Mouse (Mus musculus) regulatory T cell (primary cell): ENCODE data around the gene Uap1.

ENCODE experiments used
- in situ Hi-C: fragments of 300-600 bp; cut with MboI, MseI; formaldehyde crosslinking; loops from one replicate; pipeline ENCODE4 v1.15.1; 2025; ENCODE audit warnings: high pct_unique_total_duplicates

Gene Uap1

DNA sequence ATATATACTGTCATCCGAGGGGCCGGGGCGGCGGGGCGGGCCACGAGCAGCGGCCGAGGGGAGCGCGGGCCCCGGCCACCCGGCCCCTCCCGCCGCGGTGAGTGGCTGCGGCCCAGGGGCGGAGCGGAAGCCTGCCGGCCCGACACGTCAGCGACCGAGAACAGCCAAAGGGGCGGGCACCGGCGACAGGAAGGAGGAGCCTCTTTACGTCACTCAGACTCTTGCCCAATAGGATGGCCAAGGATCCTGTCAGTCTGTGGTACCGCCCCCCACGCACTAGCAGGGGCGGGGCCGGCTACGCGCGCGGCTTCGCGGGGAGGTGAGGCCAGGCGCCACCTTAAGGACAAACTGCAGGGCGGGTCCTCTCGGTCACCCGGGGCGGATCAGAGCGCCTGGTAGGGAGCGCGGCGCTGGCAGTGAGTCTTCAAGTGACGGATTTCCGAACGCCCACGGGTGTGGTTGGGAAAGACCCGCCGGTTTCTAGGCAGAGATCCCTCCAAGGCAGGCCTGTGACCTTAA, at the start of gene Uap1:
TSS of gene Uap1 (minus strand) at position 144 of the 519 bp plus-strand sequence.
- in situ Hi-C loops = no loop called here

DNA sequence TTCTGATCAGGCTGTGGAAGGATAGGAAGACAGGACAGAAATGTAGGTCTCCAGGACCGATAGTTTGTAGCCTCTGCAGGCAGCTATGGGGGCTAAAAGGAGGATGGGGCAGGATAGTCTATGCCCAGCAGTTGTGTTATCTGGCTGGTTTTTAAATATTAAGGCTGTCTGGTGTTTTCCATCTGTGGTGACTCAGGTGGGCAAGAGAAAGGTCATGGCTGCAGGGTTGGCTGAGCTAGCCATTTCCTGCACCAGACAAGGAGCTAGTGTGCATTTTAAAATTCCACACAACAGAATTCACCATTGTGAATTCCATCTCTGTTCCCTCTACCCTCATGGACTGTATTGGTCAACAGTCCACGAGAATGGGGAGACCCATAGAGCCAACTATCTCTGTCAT, 48.5 kb upstream of the Uap1 start:
- in situ Hi-C loops = no loop called here

DNA sequence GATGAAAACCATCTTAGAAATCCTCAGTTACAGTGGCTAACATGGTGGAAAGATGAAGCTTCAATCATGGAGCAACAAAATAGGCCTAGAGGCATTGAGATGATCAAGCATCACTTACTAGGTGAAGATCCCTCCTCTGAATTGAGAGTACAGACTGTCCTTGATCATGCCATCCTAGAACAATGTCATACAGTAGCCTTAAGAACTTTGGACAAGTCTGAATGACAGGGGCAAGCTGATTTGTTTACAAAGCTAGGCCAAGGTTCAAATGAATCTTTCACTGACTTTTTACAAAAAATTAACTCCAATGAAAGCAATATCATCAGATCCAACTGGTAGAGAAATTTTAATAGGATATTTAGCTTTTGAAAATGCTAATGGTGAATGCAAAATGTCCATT, 45.6 kb upstream of the Uap1 start:
- in situ Hi-C loops = no loop called here

DNA sequence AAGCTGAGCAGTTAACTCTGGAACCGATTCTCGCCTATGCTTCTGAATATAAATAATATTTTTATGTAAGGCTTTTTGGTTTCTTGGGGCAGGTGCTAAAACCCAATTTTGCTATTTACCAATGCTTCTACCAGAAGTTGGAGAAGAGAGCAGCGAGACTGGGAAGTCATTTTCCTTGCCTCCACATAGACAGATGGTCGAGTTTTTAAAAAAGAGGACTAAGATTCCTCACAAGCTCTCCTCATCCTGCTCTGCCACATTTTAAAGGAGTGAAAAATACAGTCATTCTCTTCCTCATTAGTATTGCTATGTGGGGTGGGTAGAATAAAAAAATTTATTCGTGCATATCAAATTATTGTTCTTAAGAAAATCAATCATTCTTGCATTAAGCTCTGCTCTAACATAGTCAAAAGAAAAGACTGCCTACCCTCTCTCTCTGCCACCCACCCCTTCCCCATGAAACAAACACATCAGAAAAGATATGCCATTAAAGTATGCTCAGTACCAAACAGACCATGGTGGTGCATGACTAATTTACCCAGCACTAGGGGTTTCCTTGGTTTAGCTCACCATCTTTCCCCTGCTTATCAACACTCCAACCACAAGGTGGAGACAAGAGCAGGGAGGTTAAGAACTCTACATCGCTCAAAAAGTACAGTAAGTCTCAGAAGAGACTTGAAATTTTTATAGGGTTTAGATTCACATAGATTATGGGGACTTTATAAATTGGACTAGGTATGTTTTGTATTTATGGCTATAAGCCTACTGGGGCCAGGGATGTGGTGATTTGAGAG, 43.5 kb upstream of the Uap1 start:
- in situ Hi-C loops = no loop called here

DNA sequence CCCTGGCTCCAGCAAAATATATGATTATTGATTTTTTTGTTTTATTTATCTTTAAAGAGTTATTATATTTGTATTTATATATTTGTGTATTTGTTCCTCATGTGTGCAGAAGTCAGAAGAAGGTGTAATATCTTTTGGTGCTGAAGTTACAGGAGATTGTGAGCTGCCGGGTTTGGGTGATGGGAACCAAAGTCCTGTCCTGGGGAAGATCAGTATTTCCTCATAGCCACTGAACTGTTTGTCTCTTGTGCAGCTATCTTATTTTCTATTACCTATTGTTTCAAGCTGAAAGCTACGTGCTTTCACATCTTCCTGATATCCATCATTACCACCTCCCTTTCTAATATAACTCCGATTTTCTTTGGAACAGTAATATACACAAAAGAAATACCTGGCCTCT, 40.8 kb upstream of the Uap1 start:
- in situ Hi-C loops = no loop called here

DNA sequence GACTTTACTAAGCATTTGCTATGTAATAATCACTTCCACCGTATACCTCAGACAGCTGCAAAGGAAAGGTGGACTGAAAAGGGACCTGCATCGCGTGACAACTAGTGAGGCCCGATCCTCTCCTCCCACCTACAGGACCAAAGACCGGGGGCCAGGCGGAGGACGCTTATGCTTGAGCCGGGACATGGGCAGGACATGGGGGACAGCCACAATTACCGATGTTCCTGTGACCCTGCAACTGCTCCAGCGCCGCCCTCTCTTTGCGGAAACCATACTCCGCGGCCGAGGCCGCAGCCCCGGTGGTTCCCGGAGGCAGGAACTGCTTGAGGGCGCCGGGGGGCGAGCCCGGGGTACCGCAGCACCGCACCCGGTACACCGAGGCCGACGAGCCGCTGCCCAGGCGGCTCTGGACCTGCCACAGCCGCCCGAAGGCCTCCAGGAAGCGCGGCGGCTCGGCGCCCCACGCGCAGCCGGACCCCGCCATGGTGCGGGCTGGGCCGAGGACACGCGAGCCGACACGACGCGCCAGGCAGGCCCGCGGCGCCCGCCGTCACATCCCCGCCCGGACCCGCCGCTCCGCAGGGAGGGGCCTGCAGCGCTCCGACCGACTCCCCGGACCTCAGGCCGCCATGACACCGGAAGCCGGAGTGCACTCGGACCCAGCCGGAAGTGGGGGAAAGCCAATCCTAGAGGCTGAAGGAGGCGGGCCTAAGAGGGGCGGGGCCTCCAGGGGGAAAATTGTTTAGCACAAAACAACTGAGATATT, 40.2 kb upstream of the Uap1 start, which contains the start of gene Uhmk1:
TSS of gene Uhmk1 (minus strand) at position 641 of the 766 bp plus-strand sequence.
- in situ Hi-C loops = no loop called here

DNA sequence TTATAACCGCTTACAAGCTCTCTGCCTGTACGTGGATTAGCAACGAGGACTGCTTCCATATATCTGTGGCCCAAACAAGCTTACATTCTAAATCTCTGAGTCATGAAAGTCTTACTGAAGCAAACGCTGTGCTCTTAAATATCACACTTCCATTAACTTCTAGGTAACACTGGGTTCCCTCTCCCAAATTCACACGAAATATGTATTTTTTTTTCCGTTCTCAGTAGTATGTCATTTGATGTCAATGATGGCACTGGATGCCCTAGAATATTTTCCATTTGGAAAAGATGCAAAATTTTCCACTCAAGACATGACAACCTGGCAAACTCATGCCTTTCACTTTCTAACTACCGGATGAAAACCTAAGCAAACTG, 39.6 kb upstream of the Uap1 start:
- in situ Hi-C loops = no loop called here

DNA sequence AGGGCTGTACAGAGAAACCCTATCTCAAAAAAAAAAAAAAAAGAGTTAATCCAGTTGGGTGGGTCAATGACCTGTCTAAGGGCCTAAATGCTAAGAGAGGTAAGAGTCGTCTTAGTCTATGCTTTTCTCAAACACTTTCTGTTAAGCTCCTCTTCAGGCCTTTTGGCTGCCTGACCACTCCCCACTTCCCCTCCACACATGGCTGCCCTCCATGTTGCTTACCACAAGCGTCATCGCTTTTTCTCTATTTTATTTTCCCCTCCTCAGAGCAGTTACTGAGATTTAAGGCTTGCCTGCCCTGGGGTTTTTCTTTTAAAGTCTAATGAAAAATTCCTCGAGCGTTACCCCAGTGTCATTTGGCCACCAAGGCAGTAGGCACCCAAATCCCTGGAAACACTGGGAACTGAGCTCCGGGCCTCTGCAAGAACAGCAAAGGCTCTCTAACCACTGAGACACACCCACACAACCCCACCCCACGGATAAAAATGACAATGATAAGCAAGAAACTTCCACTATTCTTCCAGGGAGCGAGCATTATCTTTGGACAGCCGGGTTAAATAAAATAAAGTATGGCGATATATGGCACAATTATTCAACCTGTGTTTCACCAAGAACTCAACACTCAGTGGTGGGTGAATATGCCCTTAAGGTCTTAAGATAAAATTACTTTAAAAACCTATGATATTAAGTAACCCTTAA, 38.6 kb upstream of the Uap1 start:
- in situ Hi-C loops = no loop called here

DNA sequence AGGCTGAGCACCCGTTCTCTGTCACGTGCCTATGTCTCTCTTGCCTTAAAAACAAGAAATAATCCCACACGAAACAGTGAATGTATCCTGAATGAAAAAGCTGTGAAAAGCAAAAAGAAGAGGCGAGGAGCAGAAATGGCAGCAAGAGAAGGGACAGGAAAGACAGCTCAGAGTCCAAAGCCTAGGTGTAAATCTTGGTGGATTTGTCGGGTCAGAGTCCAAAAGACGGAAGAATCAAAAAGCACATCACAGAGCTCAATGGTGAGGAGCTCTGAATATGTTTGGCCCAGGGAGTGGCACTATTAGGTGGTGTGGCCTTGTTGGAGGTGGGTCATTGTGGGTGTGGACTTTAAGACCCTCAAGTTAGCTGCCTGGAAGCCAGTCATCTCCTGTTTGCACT, 31.6 kb upstream of the Uap1 start:
- in situ Hi-C loops = no loop called here

DNA sequence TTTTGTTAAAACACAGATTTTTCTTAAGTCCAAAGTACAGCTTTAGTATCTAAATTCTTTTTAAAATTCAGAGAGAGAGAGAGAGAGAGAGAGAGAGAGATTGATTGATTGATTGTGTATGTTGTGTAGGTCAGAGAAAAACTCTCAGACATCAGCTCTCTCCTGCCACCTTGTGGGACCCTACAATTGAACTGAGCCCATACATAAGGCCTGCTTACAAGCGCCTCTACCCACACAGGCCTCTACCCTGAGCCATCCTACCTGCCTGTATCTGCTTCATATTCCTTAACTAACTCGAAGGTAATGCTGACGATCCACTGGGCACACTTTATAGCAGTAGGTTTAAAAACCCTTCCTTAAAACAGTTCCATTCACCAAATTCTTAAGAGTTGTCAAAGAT, 25.6 kb upstream of the Uap1 start:
- in situ Hi-C loops = no loop called here

DNA sequence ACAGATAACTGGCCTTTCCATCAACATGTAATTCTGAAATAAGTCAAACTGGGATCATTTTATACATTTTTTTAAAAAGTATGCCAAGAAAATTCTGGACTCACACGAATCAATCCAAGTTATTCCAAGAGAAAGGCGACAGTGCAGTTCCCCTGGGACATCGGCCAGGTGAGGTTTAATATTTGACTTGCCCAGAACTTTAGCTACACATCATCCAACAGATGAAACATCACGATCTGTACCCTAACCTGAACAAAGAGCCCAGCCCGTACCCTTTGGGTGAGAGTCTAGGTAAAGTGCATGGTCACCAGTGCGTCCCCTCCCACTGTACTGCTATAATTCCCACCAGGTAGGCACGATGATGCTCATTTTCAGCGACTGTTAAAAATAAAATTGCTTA, 21.5 kb upstream of the Uap1 start:
- in situ Hi-C loops = loop anchor here (5.0 kb wide), 1 partner anchor 49 kb away; no protein-coding TSS in a partner anchor

DNA sequence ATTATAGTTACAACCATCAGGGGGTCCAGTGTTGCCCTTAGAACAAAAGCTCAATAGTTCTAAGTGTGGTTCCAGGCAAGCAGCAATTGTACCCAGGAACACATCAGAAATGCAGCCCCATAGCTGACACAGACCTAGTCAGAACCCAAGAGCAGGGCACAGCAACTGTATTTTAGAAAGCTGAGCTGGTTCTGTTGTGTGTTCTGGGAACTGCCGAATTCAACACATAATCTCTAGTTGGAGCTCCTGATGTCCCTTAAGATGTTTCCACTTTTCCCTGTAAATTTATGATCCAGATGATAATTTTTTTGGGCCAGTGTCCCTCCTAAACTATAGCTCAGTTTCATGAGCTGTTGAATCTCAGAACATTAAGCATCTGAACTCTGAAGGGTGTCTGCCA, 17.2 kb upstream of the Uap1 start:
- in situ Hi-C loops = no loop called here

DNA sequence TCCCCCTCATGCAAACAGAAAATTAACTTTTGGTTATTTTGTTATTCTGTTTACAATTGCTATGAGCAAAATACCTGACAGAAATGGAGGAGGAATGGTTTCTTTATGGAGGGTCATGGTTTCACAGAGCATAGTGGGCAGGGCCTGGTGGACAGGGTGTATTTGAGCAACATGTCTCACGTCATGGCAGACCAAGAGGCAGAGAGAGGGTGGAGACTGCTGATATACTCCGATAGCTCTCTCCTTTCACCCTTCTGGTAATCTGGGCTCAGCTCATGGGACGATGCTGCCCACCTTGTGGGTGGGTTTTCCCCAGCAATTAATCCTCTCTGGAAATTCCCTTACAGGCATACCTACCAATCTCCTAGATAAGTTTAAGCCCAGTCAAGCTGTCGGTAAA, 15.5 kb upstream of the Uap1 start:
- in situ Hi-C loops = no loop called here

DNA sequence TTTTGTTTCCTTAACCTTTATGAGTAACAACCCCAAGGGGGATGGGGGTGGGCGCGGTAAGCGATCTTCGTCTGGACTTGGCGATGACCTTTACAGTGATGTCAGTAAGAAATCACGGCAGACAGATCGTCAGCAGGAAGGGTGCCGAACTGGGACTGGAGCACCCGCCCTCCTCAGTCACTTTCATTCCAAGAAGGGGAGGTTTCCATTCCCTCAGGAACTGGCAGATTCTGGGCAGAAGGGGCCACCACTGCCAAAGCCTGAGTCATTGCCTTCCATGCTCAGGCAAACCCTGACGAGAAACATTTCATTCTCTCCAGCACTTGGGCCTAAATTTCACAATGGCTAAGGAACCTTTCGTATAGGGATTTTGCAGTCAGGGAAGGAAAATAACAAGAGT, 13.8 kb upstream of the Uap1 start:
- in situ Hi-C loops = no loop called here

DNA sequence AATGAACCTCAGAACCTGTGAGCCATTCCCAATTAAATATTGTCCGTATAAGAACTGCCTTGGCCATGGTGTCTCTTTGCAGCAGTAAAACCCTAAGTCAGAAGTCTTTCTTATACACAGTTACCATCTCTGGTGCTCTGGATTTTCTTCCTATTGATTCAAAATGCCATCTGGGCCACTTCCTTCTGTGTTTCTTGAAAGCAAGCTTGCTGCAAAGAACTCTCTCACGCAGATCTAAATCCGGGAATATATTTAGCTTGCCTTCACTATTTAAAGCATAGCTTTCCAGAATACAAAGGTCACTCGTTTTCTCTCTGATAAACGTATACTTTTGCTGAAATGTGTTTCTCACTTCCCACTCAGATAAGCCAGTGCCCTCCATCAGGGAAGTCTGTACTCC, 11.8 kb upstream of the Uap1 start:
- in situ Hi-C loops = no loop called here

DNA sequence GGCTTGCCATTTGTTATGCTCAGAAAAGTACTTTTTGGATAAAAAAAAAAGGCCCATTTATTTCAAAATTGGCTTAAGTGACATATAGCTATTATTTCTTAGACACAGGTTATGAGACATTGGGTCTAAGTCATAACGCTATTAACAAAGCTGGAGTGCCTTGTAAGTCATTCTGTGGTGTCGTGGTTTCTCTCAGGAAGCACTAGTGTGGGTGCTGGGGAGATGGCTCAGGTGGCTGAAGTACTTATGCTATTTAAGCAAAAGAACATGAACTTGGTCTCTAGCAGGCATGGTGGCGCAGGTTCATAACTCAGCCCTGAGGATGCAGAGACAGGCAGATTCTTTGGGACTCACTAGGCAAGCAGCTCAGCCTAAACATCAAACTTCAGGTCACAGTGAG, 10.4 kb upstream of the Uap1 start:
- in situ Hi-C loops = no loop called here

DNA sequence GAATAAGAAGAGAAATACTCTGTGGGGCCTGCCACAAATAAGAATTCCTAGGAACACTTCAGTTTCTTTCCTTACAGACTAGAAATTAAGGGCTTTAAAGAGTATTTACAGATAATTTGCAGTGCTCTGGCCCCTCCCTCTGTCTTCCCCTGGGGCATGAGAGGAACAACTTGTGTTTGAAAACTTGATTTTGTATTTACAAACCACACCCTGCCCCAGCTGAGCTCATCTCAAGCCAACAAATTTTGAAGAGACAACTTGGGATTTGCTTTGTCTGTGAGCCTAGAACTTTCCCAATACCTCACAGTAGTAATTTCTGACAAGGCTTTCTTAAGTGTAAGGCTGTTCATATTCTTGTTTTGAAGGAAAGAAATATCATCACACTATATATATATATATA, 7.9 kb upstream of the Uap1 start:
- in situ Hi-C loops = no loop called here

DNA sequence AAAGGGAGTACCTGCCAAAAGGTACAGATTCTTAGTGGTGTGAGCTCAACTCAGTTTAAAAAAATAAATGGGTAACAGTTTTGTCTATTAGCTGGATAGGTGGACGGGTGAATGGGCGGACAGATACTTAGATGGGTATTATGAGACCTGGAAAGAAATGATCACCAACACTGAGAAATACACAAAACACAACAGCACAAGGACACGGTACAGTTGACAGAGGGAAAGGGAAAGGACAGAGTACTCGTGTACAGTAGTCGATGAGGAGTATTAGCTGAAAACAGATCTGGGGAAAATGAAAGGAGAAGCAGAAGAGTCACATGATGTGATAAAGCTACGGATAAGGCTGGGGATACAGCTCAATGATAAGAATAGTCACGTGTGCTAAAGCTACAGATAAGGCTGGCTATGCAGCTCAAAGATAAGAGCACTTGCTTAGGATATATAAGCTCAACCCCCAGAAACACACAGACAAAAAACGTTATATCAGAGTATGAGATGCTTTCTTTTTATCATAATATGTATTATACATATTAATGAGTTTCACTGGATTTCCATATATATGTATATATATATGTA, 2.0 kb upstream of the Uap1 start:
- in situ Hi-C loops = no loop called here

DNA sequence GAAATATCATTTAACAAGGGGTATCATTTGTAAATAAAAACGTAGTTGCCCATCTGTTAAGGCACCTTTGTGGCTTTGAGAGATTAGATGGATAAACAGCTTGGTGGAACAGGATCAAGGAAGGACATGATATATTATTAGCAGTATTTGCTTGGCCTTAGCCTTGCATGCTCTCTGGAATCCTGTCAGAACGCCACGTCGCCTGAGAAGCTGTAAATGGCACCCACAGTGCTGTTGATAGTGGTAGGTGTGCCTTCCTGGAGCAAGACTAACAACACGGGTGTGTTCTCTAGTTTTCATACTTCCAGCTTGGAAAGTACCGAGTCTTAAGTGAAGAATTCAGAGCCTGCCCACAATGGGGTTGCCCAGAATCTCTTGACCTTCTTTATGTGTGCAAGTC, 1.1 kb upstream of the Uap1 start:
- in situ Hi-C loops = no loop called here

DNA sequence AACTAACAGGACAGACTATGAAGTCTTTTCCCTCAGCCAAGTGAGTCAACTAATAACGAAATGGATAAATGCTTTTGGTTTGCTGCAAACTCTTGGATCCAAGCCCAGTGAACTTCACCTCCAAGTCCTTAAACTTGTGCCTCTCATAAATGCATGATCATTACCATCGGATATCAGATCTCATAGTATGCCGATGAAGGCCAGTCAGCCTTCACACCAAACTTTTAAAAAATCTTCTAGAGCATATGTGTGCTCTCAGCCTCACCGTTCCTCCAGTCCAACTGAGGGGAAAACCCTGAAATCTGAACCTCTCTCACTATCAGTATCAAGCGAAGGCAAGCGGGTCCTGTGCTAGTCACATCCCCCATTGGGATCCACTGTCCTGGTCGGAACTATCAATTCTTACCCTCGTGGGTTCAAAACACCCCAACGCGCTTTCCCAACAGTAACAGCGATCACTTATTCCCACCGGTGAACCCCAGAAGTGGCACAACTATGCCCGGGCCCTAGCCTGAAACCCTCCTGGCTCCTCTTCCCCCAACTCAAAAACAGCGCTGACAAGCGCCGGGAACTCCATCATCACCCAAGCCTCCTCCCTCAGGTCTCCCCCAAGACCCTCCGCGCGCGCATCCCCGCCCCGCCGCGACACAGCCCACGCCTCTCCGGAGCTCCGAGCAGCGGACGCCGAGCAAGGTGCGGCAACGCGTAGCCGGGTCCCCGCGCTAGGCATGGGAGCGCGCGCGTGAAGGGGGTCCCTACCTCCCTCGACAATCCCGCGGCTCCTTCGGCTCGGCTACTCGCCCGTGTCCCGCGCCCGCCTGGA, 555 bp downstream of the Uap1 start:
- in situ Hi-C loops = no loop called here

DNA sequence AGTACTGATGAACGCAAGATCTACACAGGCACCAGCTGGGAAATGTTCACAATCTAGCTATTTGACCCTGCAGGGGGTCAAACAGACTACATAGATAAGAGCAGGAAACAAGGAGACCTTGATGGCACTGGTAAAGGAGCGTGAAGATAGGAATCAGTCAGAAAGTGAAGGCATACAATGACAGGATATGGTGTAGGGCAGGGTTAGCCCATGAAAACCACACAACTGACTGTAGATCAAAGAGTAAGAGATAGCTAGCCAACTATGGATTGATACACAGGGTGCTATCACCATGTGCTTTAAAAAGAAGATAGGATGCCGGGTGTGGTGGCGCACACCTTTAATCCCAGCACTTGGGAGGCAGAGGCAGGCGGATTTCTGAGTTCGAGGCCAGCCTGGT, 7.0 kb downstream of the Uap1 start:
- in situ Hi-C loops = no loop called here
